Comparison of ENCODE assay signal across 8 mouse cellular contexts in genomic region chr3:28805301-28806097, GRCm38 (mm10). TPM values are rescaled to one million over a fixed set of nuclear protein-coding genes. Genes with fewer than 3 reads are reported as not detected.
DNase-seq lines count a peak whose midpoint lies in the region; ATAC-seq and TF ChIP-seq lines count a peak whose summit lies in the region.

Rpl22l1 (plus strand) TSS chr3:28805436.

- peak within 1 kb of the TSS; percentile 91 for H3K9ac ChIP-seq in lung, postnatal 0 days (replicated peaks; ENCODE audit: low read depth)

- under 1% methylated on average over 72 of the region's 72 CpGs for WGBS in hindbrain, embryonic 10.5 days
- WGBS in lung, postnatal 0 days = under 1% methylated on average over 69 of the region's 72 CpGs

- TF ChIP-seq CTCF in lung, postnatal 0 days (IDR thresholded peaks at IDR 0.05) = no peak; the same call in 1 of the 2 replicates

- peak; percentile 98 for ATAC-seq in frontal cortex, adult (ENCODE audit: low TSS enrichment)
- peak; percentile 100 for ATAC-seq in lung, postnatal 0 days

- TF ChIP-seq EP300 in lung, postnatal 0 days (IDR thresholded peaks at IDR 0.05) = no peak

- peaks cover 13% of the 10 kb centered on the region for H3K4me1 ChIP-seq in hindbrain, embryonic 10.5 days (replicated peaks)
- H3K4me1 ChIP-seq in lung, postnatal 0 days (ENCODE audit: insufficient read depth, low read depth, low read length) = peaks cover 4% of the 10 kb centered on the region; the same call in 1 of the 2 replicates

- peak within 1 kb of the TSS; percentile 96 for H3K27ac ChIP-seq in hindbrain, embryonic 10.5 days
- H3K27ac ChIP-seq in lung, postnatal 0 days (ENCODE audit: low read length) = peak within 1 kb of the TSS; percentile 88

- H3K9me3 ChIP-seq in hindbrain, embryonic 10.5 days = no peaks in the 10 kb centered on the region
- H3K9me3 ChIP-seq in lung, postnatal 0 days (ENCODE audit: low read length) = no peaks in the 10 kb centered on the region

- H3K4me3 ChIP-seq in hindbrain, embryonic 10.5 days = peak within 1 kb of the TSS; percentile 87
- peak within 1 kb of the TSS; percentile 95 for H3K4me3 ChIP-seq in lung, postnatal 0 days (ENCODE audit: low read depth, low read length)

- no peaks in the 10 kb centered on the region for H3K27me3 ChIP-seq in hindbrain, embryonic 10.5 days (ENCODE audit: insufficient read depth, poor library complexity, severe bottlenecking)
- H3K27me3 ChIP-seq in lung, postnatal 0 days (replicated peaks; ENCODE audit: insufficient read depth, low read length) = no peaks in the 10 kb centered on the region

- H3K4me2 ChIP-seq in lung, postnatal 0 days (replicated peaks; ENCODE audit: low read depth, low read length) = peak within 1 kb of the TSS; percentile 64

- peak; percentile 98 for DNase-seq in MN1 (ENCODE audit: low spot score)
- peak; percentile 97 for DNase-seq in cerebellum, adult 9-10 months
- peak; percentile 98 for DNase-seq in hindbrain, embryonic 10.5 days (ENCODE audit: low spot score)
- DNase-seq in layer of hippocampus, adult 9-11 months = peak; percentile 97
- peak; percentile 98 for DNase-seq in lung, postnatal 0 days (ENCODE audit: low spot score)
- DNase-seq in ovary, postnatal 14 days (ENCODE audit: low spot score) = peak; percentile 99
- DNase-seq in thymus, postnatal 14 days = peak; percentile 100

- peaks cover 30% of the 10 kb centered on the region for H3K36me3 ChIP-seq in hindbrain, embryonic 10.5 days
- peaks cover 5% of the 10 kb centered on the region; the same call in 1 of the 2 replicates for H3K36me3 ChIP-seq in lung, postnatal 0 days (ENCODE audit: insufficient read depth, low read length)

RNA-seq across cellular contexts. Expression of gene Rpl22l1, which starts in this region (rescaled TPM):
- 307 and 321 TPM in 2 replicates for polyA plus RNA-seq in hindbrain, embryonic 10.5 days (2016; fragmentation: Nextera tagmentation; extraction: Ambion mirVana)
- 279 and 306 TPM in 2 replicates for polyA plus RNA-seq in lung, postnatal 0 days (2015; fragmentation: Nextera tagmentation; extraction: Ambion mirVana)

Comparison
In these comparisons a context has a peak if more than half of its experiments do, and no peak if none do; other contexts are left out.
1. Peak in every context shown above with its lines: DNase-seq, ATAC-seq, H3K4me3 ChIP-seq and H3K27ac ChIP-seq.